Mouse (Mus musculus) heart, embryonic 13.5 days (tissue): ENCODE results near the gene Kalrn. TPM values are rescaled to one million over a fixed set of nuclear protein-coding genes. Genes with fewer than 3 reads are reported as not detected.

ENCODE experiments used
- ATAC-seq: fragments of 200-750 bp; cut with Nextera tagmentation; 2 replicates; pipeline ENCODE4 v1.8.0; 2017; ENCODE audit warnings: moderate TSS enrichment; ENCODE audit not compliant: insufficient number of reproducible peaks, low FRiP score, low TSS enrichment; ENCODE audit errors: extremely low read depth
- H3K27ac ChIP-seq: fragments of 300-500 bp; sonication (generic); replicated peaks from 2 replicates; pipeline ENCODE4 v1.5.1; 2015; ENCODE audit warnings: moderate library complexity, mild to moderate bottlenecking, inconsistent platforms
- H3K27me3 ChIP-seq: fragments of 300-500 bp; sonication (generic); replicated peaks from 2 replicates; pipeline ENCODE4 v1.6.1; 2015; ENCODE audit warnings: mild to moderate bottlenecking, inconsistent platforms
- H3K36me3 ChIP-seq: fragments of 300-500 bp; sonication (generic); 2 replicates; pipeline ENCODE4 v1.6.1; 2015; ENCODE audit warnings: mild to moderate bottlenecking, inconsistent platforms
- H3K4me1 ChIP-seq: fragments of 300-500 bp; sonication (generic); 2 replicates; pipeline ENCODE4 v1.6.1; 2015; ENCODE audit warnings: inconsistent platforms
- H3K4me2 ChIP-seq: fragments of 300-500 bp; sonication (generic); 2 replicates; pipeline ENCODE4 v1.6.1; 2015; ENCODE audit warnings: inconsistent platforms, mild to moderate bottlenecking, moderate library complexity
- H3K4me3 ChIP-seq: fragments of 300-500 bp; sonication (generic); 2 replicates; pipeline ENCODE4 v1.5.1; 2015; ENCODE audit warnings: moderate library complexity, mild to moderate bottlenecking, inconsistent platforms
- H3K9ac ChIP-seq: fragments of 300-500 bp; sonication (generic); 2 replicates; pipeline ENCODE4 v1.6.1; 2015; ENCODE audit warnings: inconsistent platforms, mild to moderate bottlenecking, moderate library complexity
- H3K9me3 ChIP-seq: fragments of 300-500 bp; sonication (generic); 2 replicates; pipeline ENCODE4 v1.6.1; 2016; ENCODE audit warnings: inconsistent platforms
- WGBS: fragments of 180-500 bp; shearing (Covaris S2); methylation state at CpG from one replicate; pipeline ENCODE4 v1.1.7; 2015; ENCODE audit warnings: mixed read lengths; 5-methylcytosine and 5-hydroxymethylcytosine counted together
- polyA plus RNA-seq: library from polyadenylated mRNA; unstranded; fragments of >200 nt; fragmentation: Nextera tagmentation; extraction: Ambion mirVana; gene quantifications from 2 replicates; pipeline ENCODE4 v1.2.1, GENCODE M21; 2015

The Kalrn gene
- polyA plus RNA-seq, 1 experiment from 2014 or later: 28.1 TPM

- no peak for ATAC-seq
- H3K36me3 ChIP-seq: peaks cover 11% of the 10 kb centered on the region
- H3K4me1 ChIP-seq: peaks cover 90% of the 10 kb centered on the region
- WGBS: 91% methylated on average over 6 of the region's 6 CpGs
- H3K27me3 ChIP-seq: no peaks in the 10 kb centered on the region
- H3K4me2 ChIP-seq: no peak overlapping the region
- 0 out of 2 replicates have a peak overlapping the region, but pooled peaks have one; percentile 21 for H3K27ac ChIP-seq
- H3K9ac ChIP-seq: no peak overlapping the region
- H3K4me3 ChIP-seq: no peak overlapping the region
- H3K9me3 ChIP-seq: no peaks in the 10 kb centered on the region
Observed at GRCm38 (mm10) chr16:33943388-33943787, 629.9 kb downstream of the Kalrn start.

- 43% methylated on average over 11 of the region's 11 CpGs for WGBS
- Histone ChIP-seq H3K27ac (peak overlapping the region; percentile 92), H3K27me3 (no peaks in the 10 kb centered on the region), H3K4me1 (peaks cover 100% of the 10 kb centered on the region), H3K36me3 (peaks cover under 1% of the 10 kb centered on the region; the same call in 1 of the 2 replicates), H3K4me2 (no peak overlapping the region), H3K9me3 (no peaks in the 10 kb centered on the region), H3K4me3 (no peak overlapping the region), H3K9ac (peak overlapping the region; percentile 71; the same call in 1 of the 2 replicates)
- ATAC-seq: no peak
Observed at GRCm38 (mm10) chr16:33942341-33942740, 631.0 kb downstream of the Kalrn start.

GRCm38 (mm10) chr16:33941271-33941781 lies 632.0 kb downstream of the Kalrn start:
- no peaks in the 10 kb centered on the region for H3K27me3 ChIP-seq
- H3K9me3 ChIP-seq: no peaks in the 10 kb centered on the region
- no peaks in the 10 kb centered on the region for H3K36me3 ChIP-seq
- peak overlapping the region; percentile 92 for H3K27ac ChIP-seq
- peaks cover 100% of the 10 kb centered on the region for H3K4me1 ChIP-seq
- H3K4me3 ChIP-seq: no peak overlapping the region
- peak; percentile 28 for ATAC-seq
- peak overlapping the region; percentile 36; the same call in 1 of the 2 replicates for H3K4me2 ChIP-seq
- 9% methylated on average over 11 of the region's 11 CpGs for WGBS
- H3K9ac ChIP-seq: peak overlapping the region; percentile 71

GRCm38 (mm10) chr16:33940095-33940494 lies 633.2 kb downstream of the Kalrn start:
- ATAC-seq: no peak
- Histone ChIP-seq H3K9ac (peak overlapping the region; percentile 71; the same call in 1 of the 2 replicates), H3K9me3 (no peaks in the 10 kb centered on the region), H3K4me3 (no peak overlapping the region), H3K4me1 (peaks cover 96% of the 10 kb centered on the region), H3K4me2 (no peak overlapping the region), H3K36me3 (no peaks in the 10 kb centered on the region), H3K27ac (peak overlapping the region; percentile 92), H3K27me3 (no peaks in the 10 kb centered on the region)
- 69% methylated on average over 5 of the region's 5 CpGs for WGBS

- H3K27ac ChIP-seq: peak overlapping the region; percentile 92
- ATAC-seq: no peak
- WGBS: 51% methylated on average over 9 of the region's 9 CpGs
- no peaks in the 10 kb centered on the region for H3K27me3 ChIP-seq
- H3K4me2 ChIP-seq: no peak overlapping the region
- no peaks in the 10 kb centered on the region for H3K9me3 ChIP-seq
- H3K36me3 ChIP-seq: no peaks in the 10 kb centered on the region
- peaks cover 96% of the 10 kb centered on the region for H3K4me1 ChIP-seq
- H3K4me3 ChIP-seq: no peak overlapping the region
- H3K9ac ChIP-seq: peak overlapping the region; percentile 30; the same call in 1 of the 2 replicates
Observed at GRCm38 (mm10) chr16:33939636-33940035, 633.7 kb downstream of the Kalrn start.

GRCm38 (mm10) chr16:33939133-33939531 lies 634.2 kb downstream of the Kalrn start:
- H3K9ac ChIP-seq: peak overlapping the region; percentile 30
- 40% methylated on average over 2 of the region's 2 CpGs for WGBS

GRCm38 (mm10) chr16:33938311-33939132 lies 634.8 kb downstream of the Kalrn start:
- Histone ChIP-seq H3K36me3 (no peaks in the 10 kb centered on the region), H3K4me3 (no peak overlapping the region), H3K4me1 (peaks cover 96% of the 10 kb centered on the region), H3K9me3 (no peaks in the 10 kb centered on the region), H3K4me2 (no peak overlapping the region), H3K27me3 (no peaks in the 10 kb centered on the region), H3K27ac (peak overlapping the region; percentile 92), H3K9ac (peak overlapping the region; percentile 30)
- 41% methylated on average over 12 of the region's 12 CpGs for WGBS
- ATAC-seq: no peak

More at GRCm38 (mm10) chr16:33939133-33939531, 634.2 kb downstream of the Kalrn start:
- no peak for ATAC-seq
- peak overlapping the region; percentile 92 for H3K27ac ChIP-seq
- H3K4me3 ChIP-seq: no peak overlapping the region
- peaks cover 96% of the 10 kb centered on the region for H3K4me1 ChIP-seq
- H3K27me3 ChIP-seq: no peaks in the 10 kb centered on the region
- H3K4me2 ChIP-seq: no peak overlapping the region
- no peaks in the 10 kb centered on the region for H3K36me3 ChIP-seq
- H3K9me3 ChIP-seq: no peaks in the 10 kb centered on the region

- no peaks in the 10 kb centered on the region for H3K27me3 ChIP-seq
- 24% methylated on average over 8 of the region's 8 CpGs for WGBS
- peak; percentile 45; the same call in 1 of the 2 replicates for ATAC-seq
Observed at GRCm38 (mm10) chr16:33937567-33937966, 635.8 kb downstream of the Kalrn start.

GRCm38 (mm10) chr16:33936885-33937284 lies 636.4 kb downstream of the Kalrn start:
- Histone ChIP-seq H3K4me1 (peaks cover 95% of the 10 kb centered on the region), H3K27ac (peak overlapping the region; percentile 92), H3K4me3 (no peak overlapping the region), H3K9me3 (no peaks in the 10 kb centered on the region), H3K27me3 (no peaks in the 10 kb centered on the region), H3K9ac (no peak overlapping the region), H3K4me2 (no peak overlapping the region), H3K36me3 (no peaks in the 10 kb centered on the region)
- ATAC-seq: no peak
- WGBS: 76% methylated on average over 4 of the region's 4 CpGs

More at GRCm38 (mm10) chr16:33937567-33937966, 635.8 kb downstream of the Kalrn start:
- Histone ChIP-seq H3K9me3 (no peaks in the 10 kb centered on the region), H3K4me1 (peaks cover 95% of the 10 kb centered on the region), H3K9ac (no peak overlapping the region), H3K36me3 (no peaks in the 10 kb centered on the region), H3K27ac (peak overlapping the region; percentile 92), H3K4me2 (no peak overlapping the region), H3K4me3 (no peak overlapping the region)

- H3K9ac ChIP-seq: no peak overlapping the region
- peak overlapping the region; percentile 78 for H3K27ac ChIP-seq
- no peak overlapping the region for H3K4me2 ChIP-seq
- no peak for ATAC-seq
- no peaks in the 10 kb centered on the region for H3K27me3 ChIP-seq
- WGBS: 92% methylated on average over 6 of the region's 6 CpGs
- H3K4me1 ChIP-seq: peaks cover 93% of the 10 kb centered on the region
- H3K9me3 ChIP-seq: no peaks in the 10 kb centered on the region
- H3K36me3 ChIP-seq: peaks cover 3% of the 10 kb centered on the region; the same call in 1 of the 2 replicates
- H3K4me3 ChIP-seq: no peak overlapping the region
Observed at GRCm38 (mm10) chr16:33935407-33935785, 637.9 kb downstream of the Kalrn start.

- peaks cover 92% of the 10 kb centered on the region for H3K4me1 ChIP-seq
- ATAC-seq: no peak
Observed at GRCm38 (mm10) chr16:33934701-33935406, 638.5 kb downstream of the Kalrn start.

More at GRCm38 (mm10) chr16:33934701-33935406, 638.5 kb downstream of the Kalrn start:
- H3K4me3 ChIP-seq: no peak overlapping the region
- H3K9ac ChIP-seq: peak overlapping the region; percentile 64; the same call in 1 of the 2 replicates
- WGBS: 41% methylated on average over 5 of the region's 5 CpGs
- peaks cover 3% of the 10 kb centered on the region for H3K36me3 ChIP-seq
- no peaks in the 10 kb centered on the region for H3K9me3 ChIP-seq
- H3K27me3 ChIP-seq: no peaks in the 10 kb centered on the region
- H3K4me2 ChIP-seq: no peak overlapping the region
- H3K27ac ChIP-seq: peak overlapping the region; percentile 78
